ENCODE assay signal across 25 mouse cellular contexts in the genomic region with DNA sequence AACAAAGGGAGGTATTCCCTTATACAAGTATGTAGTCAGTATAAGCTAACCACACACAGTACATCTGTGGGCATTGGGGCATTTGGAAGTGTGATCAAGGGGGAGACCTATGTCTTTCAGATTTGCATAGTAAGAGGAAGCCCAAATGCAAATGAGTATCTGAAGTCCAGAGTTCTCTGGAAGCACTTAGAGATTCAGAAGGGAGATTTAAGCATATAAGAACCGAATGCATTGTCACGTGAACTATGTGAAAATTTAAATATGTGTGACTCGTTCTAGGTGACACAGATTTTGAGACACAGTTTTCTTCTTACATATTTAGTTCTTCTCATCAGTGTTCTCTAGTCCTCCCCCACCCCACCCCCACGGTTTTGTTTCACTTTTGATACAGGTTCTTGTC. TPM values are rescaled to one million over a fixed set of nuclear protein-coding genes. Genes with fewer than 3 reads are reported as not detected.
DNase-seq lines count a peak whose midpoint lies in the region; ATAC-seq and TF ChIP-seq lines count a peak whose summit lies in the region.
"Had no signal": no experiment of that assay in that cellular context is flagged by ENCODE, and none has a peak within 500 bp of the region (broad histone marks: within the 10 kb centered on the region; RNA-seq: fewer than 3 reads in every experiment).

No protein-coding gene starts in this region.

- TF ChIP-seq EP300 in liver, postnatal 0 days (IDR thresholded peaks at IDR 0.05; ENCODE audit: low read depth): no peak

- 62% methylated on average over 4 of the region's 4 CpGs for WGBS in liver, postnatal 0 days (ENCODE audit: insufficient replicate concordance)
- 39% methylated on average over 4 of the region's 4 CpGs for WGBS in bone marrow, adult 2 months
- 21% methylated on average over 4 of the region's 4 CpGs for WGBS in small intestine, adult 2 months
- WGBS in heart, embryonic 12.5 days: 80% methylated on average over 4 of the region's 4 CpGs

- no peak overlapping the region for H3K9ac ChIP-seq in liver, postnatal 0 days (replicated peaks)
- H3K9ac ChIP-seq in heart, embryonic 12.5 days: no peak overlapping the region
- H3K9ac ChIP-seq: embryonic facial prominence, embryonic 15.5 days; hindbrain, embryonic 12.5 days had no signal

- ATAC-seq in liver, postnatal 0 days: no peak
- ATAC-seq in heart, embryonic 12.5 days (ENCODE audit: insufficient number of reproducible peaks, low FRiP score): no peak
- ATAC-seq: forebrain, embryonic 14.5 days; hindbrain, embryonic 16.5 days; Patski had no signal

- no peaks in the 10 kb centered on the region for H3K36me3 ChIP-seq in liver, postnatal 0 days (replicated peaks; ENCODE audit: insufficient read depth, low read length)
- no peaks in the 10 kb centered on the region for H3K36me3 ChIP-seq in small intestine, adult 2 months (ENCODE audit: control insufficient read depth, insufficient read depth, low read length)
- no peaks in the 10 kb centered on the region for H3K36me3 ChIP-seq in heart, embryonic 12.5 days
- H3K36me3 ChIP-seq: embryonic facial prominence, embryonic 15.5 days; forebrain, embryonic 10.5 days; hindbrain, embryonic 12.5 days had no signal

- no peaks in the 10 kb centered on the region for H3K4me1 ChIP-seq in liver, postnatal 0 days (ENCODE audit: insufficient read depth)
- peaks cover 7% of the 10 kb centered on the region; the same call in 1 of the 2 replicates for H3K4me1 ChIP-seq in bone marrow, adult 2 months (ENCODE audit: control insufficient read depth, insufficient read depth, low read length)
- peaks cover 13% of the 10 kb centered on the region for H3K4me1 ChIP-seq in small intestine, adult 2 months (ENCODE audit: control insufficient read depth, insufficient read depth, insufficient read length, low read length)
- no peaks in the 10 kb centered on the region; the same call in 1 of the 2 replicates for H3K4me1 ChIP-seq in heart, embryonic 12.5 days (replicated peaks)
- H3K4me1 ChIP-seq: embryonic facial prominence, embryonic 15.5 days; forebrain, embryonic 10.5 days; hindbrain, embryonic 12.5 days had no signal

- TF ChIP-seq POLR2A in bone marrow, adult 2 months (IDR thresholded peaks at IDR 0.05; ENCODE audit: borderline replicate concordance, control insufficient read depth, low read depth, low read length): no peak
- no peak for TF ChIP-seq POLR2A in small intestine, adult 2 months (IDR thresholded peaks at IDR 0.05; ENCODE audit: low read depth, low read length)

- no peak for DNase-seq in liver, postnatal 0 days
- no peak for DNase-seq in liver
- peak; percentile 14 for DNase-seq in CD4-positive helper T cell, adult 2 months (ENCODE audit: low read depth, low spot score)
- DNase-seq in urinary bladder, postnatal 10 days (ENCODE audit: low spot score): no peak
- no peak for DNase-seq in Muller cell, postnatal 12 days (ENCODE audit: inconsistent ontology term)
- DNase-seq: adrenal gland, adult 2 months; adrenal gland, postnatal 25 days; cerebellum, adult 11 months; cerebellum, adult 8-10 months; cerebellum, postnatal 14 days; embryo, embryonic 11 days; gastrocnemius, postnatal 36 days; heart, adult 11 months; heart, postnatal 10 days; heart, postnatal 4 days had no signal

- H3K27ac ChIP-seq in liver, postnatal 0 days (ENCODE audit: low read depth): no peak overlapping the region
- no peak overlapping the region for H3K27ac ChIP-seq in bone marrow, adult 2 months (ENCODE audit: control insufficient read depth, insufficient read depth, low read depth, low read length, poor library complexity)
- H3K27ac ChIP-seq in small intestine, adult 2 months (ENCODE audit: insufficient read depth, low read depth, low read length): peak overlapping the region; percentile 10; the same call in 1 of the 2 replicates
- H3K27ac ChIP-seq in heart, embryonic 12.5 days (ENCODE audit: poor library complexity, severe bottlenecking): no peak overlapping the region
- H3K27ac ChIP-seq: embryonic facial prominence, embryonic 15.5 days; forebrain, embryonic 10.5 days; hindbrain, embryonic 12.5 days had no signal

- H3K27me3 ChIP-seq in liver, postnatal 0 days (ENCODE audit: insufficient read depth, low read length): peaks cover 13% of the 10 kb centered on the region; the same call in 1 of the 2 replicates
- no peaks in the 10 kb centered on the region for H3K27me3 ChIP-seq in small intestine, adult 2 months (ENCODE audit: control insufficient read depth, insufficient read depth, low read length)
- H3K27me3 ChIP-seq in heart, embryonic 12.5 days (replicated peaks): no peaks in the 10 kb centered on the region
- H3K27me3 ChIP-seq: embryonic facial prominence, embryonic 15.5 days; hindbrain, embryonic 12.5 days; Patski had no signal

- H3K4me2 ChIP-seq in liver, postnatal 0 days (ENCODE audit: low read depth, low read length): 0 out of 2 replicates have a peak overlapping the region, but pooled peaks have one; percentile 38
- no peak overlapping the region for H3K4me2 ChIP-seq in heart, embryonic 12.5 days
- H3K4me2 ChIP-seq: embryonic facial prominence, embryonic 15.5 days; hindbrain, embryonic 12.5 days had no signal

- H3K4me3 ChIP-seq in liver, postnatal 0 days (ENCODE audit: low read depth, low read length): no peak overlapping the region
- H3K4me3 ChIP-seq in bone marrow, adult 2 months (replicated peaks; ENCODE audit: control insufficient read depth, low read depth, low read length): peak overlapping the region; percentile 27
- no peak overlapping the region for H3K4me3 ChIP-seq in small intestine, adult 2 months (ENCODE audit: low read depth, low read length)
- no peak overlapping the region for H3K4me3 ChIP-seq in heart, embryonic 12.5 days
- H3K4me3 ChIP-seq: embryonic facial prominence, embryonic 15.5 days; erythroblast, embryonic 14.5 days; forebrain, embryonic 10.5 days; hindbrain, embryonic 12.5 days had no signal

- H3K9me3 ChIP-seq in liver, postnatal 0 days (ENCODE audit: low read length): no peaks in the 10 kb centered on the region
- no peaks in the 10 kb centered on the region for H3K9me3 ChIP-seq in heart, embryonic 12.5 days (replicated peaks)
- H3K9me3 ChIP-seq: embryonic facial prominence, embryonic 15.5 days; forebrain, embryonic 10.5 days; hindbrain, embryonic 12.5 days had no signal

- TF ChIP-seq CTCF in liver, postnatal 0 days (IDR thresholded peaks at IDR 0.05; ENCODE audit: low read depth): no peak
- no peak for TF ChIP-seq CTCF in bone marrow, adult 2 months (IDR thresholded peaks at IDR 0.05; ENCODE audit: control insufficient read depth, insufficient read depth, low read length)
- TF ChIP-seq CTCF in small intestine, adult 2 months (IDR thresholded peaks at IDR 0.05; ENCODE audit: extremely low read depth, insufficient read length, insufficient replicate concordance, low read depth, low read length): no peak

RNA-seq across cellular contexts. Expression of gene Rapgef5, which starts 50.0 kb away (rescaled TPM):
- polyA plus RNA-seq in liver, postnatal 0 days (2015; fragmentation: Nextera tagmentation; extraction: Ambion mirVana): 2.1 and 2.2 TPM in 2 replicates
- polyA plus RNA-seq in bone marrow, adult 2 months (2011; ENCODE audit: insufficient read depth, insufficient read length, low replicate concordance, missing spikeins): 1.2 and 3.2 TPM in 2 replicates
- 2.4 and 4.7 TPM in 2 replicates for polyA plus RNA-seq in small intestine, adult 2 months (2012; rRNA removed)
- polyA plus RNA-seq in heart, embryonic 12.5 days (2016; fragmentation: Nextera tagmentation; extraction: Ambion mirVana): 22.6 and 22.7 TPM in 2 replicates
